Mouse (Mus musculus) embryonic facial prominence, embryonic 11.5 days (tissue): Measurements from ENCODE around the gene Cxcl16. TPM values are rescaled to one million over a fixed set of nuclear protein-coding genes. Genes with fewer than 3 reads are reported as not detected.

Experiments used
- ATAC-seq: fragments of 200-750 bp; cut with Nextera tagmentation; replicated peaks from 2 replicates; pipeline ENCODE4 v1.8.0; 2017; ENCODE audit warnings: low read depth; ENCODE audit not compliant: insufficient number of reproducible peaks, low FRiP score, low TSS enrichment
- DNase-seq: peaks from one replicate; pipeline ENCODE4 v3.0.0-alpha.2; 2015; ENCODE audit warnings: low spot score
- H3K27ac ChIP-seq: fragments of 300-500 bp; sonication (generic); replicated peaks from 2 replicates; pipeline ENCODE4 v1.5.1; 2014; ENCODE audit warnings: mild to moderate bottlenecking, low read depth, low read length, control low read depth
- H3K27me3 ChIP-seq: fragments of 300-500 bp; sonication (generic); 2 replicates; pipeline ENCODE4 v1.6.1; 2014; ENCODE audit warnings: mild to moderate bottlenecking, low read length, moderate library complexity, mixed read lengths; ENCODE audit not compliant: control insufficient read depth, insufficient read depth
- H3K36me3 ChIP-seq: fragments of 300-500 bp; sonication (generic); replicated peaks from 2 replicates; pipeline ENCODE4 v1.6.1; 2014; ENCODE audit warnings: low read depth, mild to moderate bottlenecking, low read length, moderate library complexity, mixed read lengths; ENCODE audit not compliant: control insufficient read depth, insufficient read depth
- H3K4me1 ChIP-seq: fragments of 300-500 bp; sonication (generic); 2 replicates; pipeline ENCODE4 v1.6.1; 2014; ENCODE audit warnings: low read length, mixed read lengths; ENCODE audit not compliant: control insufficient read depth, insufficient read depth
- H3K4me2 ChIP-seq: fragments of 300-500 bp; sonication (generic); 2 replicates; pipeline ENCODE4 v1.6.1; 2014; ENCODE audit warnings: low read depth, mild to moderate bottlenecking, control low read depth, low read length, moderate library complexity
- H3K4me3 ChIP-seq: fragments of 300-500 bp; sonication (generic); 2 replicates; pipeline ENCODE4 v1.5.1; 2014; ENCODE audit warnings: low read depth, low read length, control low read depth
- H3K9ac ChIP-seq: fragments of 300-500 bp; sonication (generic); replicated peaks from 2 replicates; pipeline ENCODE4 v1.6.1; 2014; ENCODE audit warnings: mild to moderate bottlenecking, control low read depth, low read length
- H3K9me3 ChIP-seq: fragments of 300-500 bp; sonication (generic); replicated peaks from 2 replicates; pipeline ENCODE4 v1.6.1; 2016; ENCODE audit warnings: mild to moderate bottlenecking, low read length, inconsistent platforms, mixed read lengths; ENCODE audit not compliant: control insufficient read depth
- WGBS: fragments of 180-500 bp; shearing (Covaris S2); extraction: QIAGEN DNeasy Blood & Tissue Kit; methylation state at CpG from one replicate; pipeline ENCODE4 v1.1.7; 2014; 5-methylcytosine and 5-hydroxymethylcytosine counted together
- polyA plus RNA-seq: library from polyadenylated mRNA; unstranded; fragments of >200 nt; fragmentation: Nextera tagmentation; extraction: Ambion mirVana; gene quantifications from 2 replicates; pipeline ENCODE4 v1.2.1, GENCODE M21; 2014

Gene Cxcl16
- polyA plus RNA-seq, 1 experiment from 2014 or later, result 0.81 TPM

DNA sequence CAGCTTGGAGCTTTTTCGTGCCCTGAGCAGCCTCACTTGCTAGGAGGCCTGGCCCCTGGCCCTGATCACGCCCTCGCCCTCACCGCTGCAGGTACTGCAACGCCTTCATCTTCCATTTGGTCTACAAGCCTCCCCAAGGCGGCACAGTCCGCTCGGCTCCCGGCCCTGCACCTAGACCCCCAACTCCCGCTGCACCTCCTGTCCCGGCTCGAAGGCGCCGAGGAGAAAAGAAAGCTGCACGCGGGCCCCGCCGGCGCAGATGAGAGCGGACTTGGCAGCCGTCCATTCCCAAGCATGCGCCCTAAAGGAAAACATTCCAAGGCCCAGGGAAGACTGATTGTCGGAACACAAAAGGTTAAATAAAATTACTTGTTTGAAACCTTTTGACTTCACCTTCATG lies 6.0 kb upstream of the Cxcl16 start:
- Histone ChIP-seq H3K4me3 (0 out of 2 replicates have a peak overlapping the region, but pooled peaks have one; percentile 17), H3K9ac (peak overlapping the region; percentile 37), H3K27ac (no peak overlapping the region), H3K36me3 (no peaks in the 10 kb centered on the region), H3K9me3 (no peaks in the 10 kb centered on the region), H3K27me3 (peaks cover 13% of the 10 kb centered on the region), H3K4me1 (no peaks in the 10 kb centered on the region; the same call in 1 of the 2 replicates), H3K4me2 (peak overlapping the region; percentile 35)
- ATAC-seq (no peak), DNase-seq (peak; percentile 15)
- 12% methylated on average over 23 of the region's 23 CpGs for WGBS

DNA sequence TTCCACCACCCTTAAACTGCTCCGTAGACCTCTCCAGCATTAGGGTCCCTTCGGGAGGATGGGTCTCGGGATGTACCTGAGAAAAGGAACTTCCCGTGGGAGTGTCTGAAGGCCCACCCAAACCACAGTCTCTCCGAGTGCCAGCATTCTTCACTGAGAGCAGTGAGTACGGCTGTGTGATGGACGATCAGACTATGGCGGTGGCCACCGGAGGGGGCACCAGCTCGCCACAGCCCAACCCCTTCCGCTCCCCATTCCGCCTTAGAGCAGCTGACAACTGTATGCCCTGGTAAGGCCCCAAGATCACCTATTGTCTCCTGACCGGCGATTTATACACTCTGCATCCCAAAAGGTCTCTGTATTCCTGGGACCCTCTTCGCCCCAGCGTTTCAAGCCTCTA lies 5.4 kb upstream of the Cxcl16 start:
- Histone ChIP-seq H3K27ac (no peak overlapping the region), H3K4me1 (no peaks in the 10 kb centered on the region; the same call in 1 of the 2 replicates), H3K4me3 (no peak overlapping the region), H3K9me3 (no peaks in the 10 kb centered on the region), H3K36me3 (no peaks in the 10 kb centered on the region), H3K27me3 (peaks cover 18% of the 10 kb centered on the region), H3K4me2 (peak overlapping the region; percentile 2; the same call in 1 of the 2 replicates), H3K9ac (peak overlapping the region; percentile 2; the same call in 1 of the 2 replicates)
- DNase-seq (peak; percentile 6), ATAC-seq (no peak)
- WGBS, result 22% methylated on average over 16 of the region's 16 CpGs

DNA sequence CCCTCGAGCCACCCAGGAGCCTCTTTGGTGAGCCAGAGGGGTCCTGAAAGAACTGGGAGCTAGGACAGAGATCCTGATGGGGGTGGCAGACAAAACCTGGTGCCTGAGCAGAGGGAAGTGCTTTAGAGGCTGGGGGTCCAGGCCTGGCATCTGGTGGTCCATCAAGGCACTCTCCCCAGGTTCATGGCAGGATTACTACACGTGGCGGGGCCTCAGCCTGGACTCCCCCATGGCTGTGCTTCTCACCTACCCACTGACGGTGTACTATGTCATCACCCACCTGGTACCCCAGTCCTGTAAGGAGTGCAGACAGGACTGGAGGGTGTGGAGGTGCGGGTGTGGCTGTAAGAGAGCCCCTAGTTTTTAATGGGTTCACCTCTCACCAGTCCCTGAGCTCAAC lies 4.2 kb upstream of the Cxcl16 start:
- Histone ChIP-seq H3K27me3 (peaks cover 24% of the 10 kb centered on the region), H3K36me3 (no peaks in the 10 kb centered on the region), H3K4me2 (no peak overlapping the region), H3K4me1 (no peaks in the 10 kb centered on the region; the same call in 1 of the 2 replicates), H3K4me3 (no peak overlapping the region), H3K27ac (no peak overlapping the region), H3K9ac (no peak overlapping the region), H3K9me3 (no peaks in the 10 kb centered on the region)
- 74% methylated on average over 5 of the region's 5 CpGs for WGBS
- DNase-seq, result no peak
- no peak for ATAC-seq

DNA sequence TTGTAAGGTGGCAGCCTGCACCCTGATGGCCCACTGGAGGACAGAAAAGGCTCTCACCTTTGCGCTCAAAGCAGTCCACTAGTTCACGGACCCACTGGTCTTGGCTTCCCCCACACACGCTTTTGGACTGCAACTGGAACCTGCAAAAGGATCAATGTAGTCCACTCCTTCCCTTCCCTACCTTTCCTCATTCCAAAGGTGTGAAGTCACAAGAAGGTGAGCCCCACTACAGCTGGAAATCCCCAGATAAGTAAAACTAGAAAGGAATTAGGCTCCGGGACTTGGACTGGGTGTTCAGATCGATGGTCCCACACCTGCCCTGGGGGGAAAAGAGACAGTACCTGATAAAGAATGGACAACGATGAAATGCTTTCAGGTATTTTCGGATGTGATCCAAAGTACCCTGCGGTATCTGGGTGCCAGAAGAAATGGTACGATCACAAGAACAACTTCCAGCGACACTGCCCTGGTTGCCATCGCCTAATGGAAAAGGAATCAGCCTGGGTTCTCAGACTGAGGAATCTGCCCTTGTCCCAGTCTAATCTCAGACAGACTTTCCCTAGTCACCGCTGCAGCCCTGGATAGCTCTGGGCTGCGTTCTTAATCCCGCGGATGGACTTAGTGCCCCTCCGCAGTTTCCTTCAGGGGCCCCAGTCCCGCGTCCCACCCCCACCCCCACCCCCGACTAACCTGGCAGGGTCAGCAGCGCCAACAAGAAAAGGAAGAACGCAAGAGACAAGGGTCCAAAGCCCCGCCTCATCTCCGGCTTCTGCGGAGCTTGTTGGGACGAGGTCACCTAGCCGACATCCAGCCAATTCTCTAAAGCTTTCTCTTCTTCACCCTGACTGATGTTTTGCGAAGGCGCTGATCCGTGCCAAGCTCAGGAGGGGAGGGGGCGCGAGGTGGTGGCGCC lies 840 bp downstream of the Cxcl16 start, which contains the start of gene Zmynd15:
Gene Zmynd15, plus strand, starts transcription at position 746 of the 913 bp plus-strand sequence.
- H3K27ac ChIP-seq, result no peak within 1 kb of the TSS
- peaks cover 18% of the 10 kb centered on the region for H3K27me3 ChIP-seq
- no peaks in the 10 kb centered on the region for H3K9me3 ChIP-seq
- H3K4me2 ChIP-seq, result peak within 1 kb of the TSS; percentile 84
- H3K4me3 ChIP-seq, result peak within 1 kb of the TSS; percentile 48
- H3K36me3 ChIP-seq, result no peaks in the 10 kb centered on the region
- 24% methylated on average over 27 of the region's 32 CpGs for WGBS
- no peaks in the 10 kb centered on the region for H3K4me1 ChIP-seq
- peak within 1 kb of the TSS; percentile 63 for H3K9ac ChIP-seq
- peak; percentile 17 for DNase-seq
- ATAC-seq, result no peak

DNA sequence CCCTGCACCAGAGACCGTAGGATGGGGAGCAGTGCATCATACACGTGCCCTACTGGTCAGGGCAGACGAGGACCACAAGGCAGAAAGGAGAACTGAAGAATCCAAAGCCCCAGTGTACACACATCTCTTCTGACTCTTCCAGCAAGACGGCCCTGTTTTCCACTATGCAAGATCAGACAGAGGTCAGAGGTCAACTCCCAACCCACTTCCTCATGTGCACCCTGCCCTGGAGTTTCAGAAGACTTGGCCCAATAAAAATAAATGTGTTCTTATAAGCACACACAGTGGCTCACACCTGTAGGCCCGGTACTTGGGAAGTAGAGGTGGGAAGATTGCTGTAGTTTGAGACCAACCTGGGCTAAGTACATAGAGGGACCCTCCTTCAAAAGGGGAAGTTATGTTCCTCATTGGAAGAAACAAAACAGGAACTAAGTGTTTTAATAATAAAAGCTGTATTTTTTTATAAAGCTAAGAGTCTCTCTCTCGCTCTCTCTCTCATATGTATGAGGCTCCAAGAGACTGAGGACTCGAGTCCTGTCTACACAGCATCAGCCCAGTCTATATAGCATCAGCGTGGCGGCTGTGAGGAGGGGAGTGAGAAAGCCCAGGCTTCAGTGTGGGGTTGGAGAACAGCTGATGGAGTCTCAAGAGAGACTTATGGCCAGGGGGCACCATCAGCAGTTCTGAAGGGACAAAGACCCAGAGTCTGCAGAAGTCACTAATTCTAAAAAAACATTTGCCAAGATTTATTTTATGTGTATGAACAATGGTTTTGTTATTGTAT lies 6.3 kb downstream of the Cxcl16 start:
- H3K4me3 ChIP-seq, result no peak overlapping the region
- no peaks in the 10 kb centered on the region for H3K9me3 ChIP-seq
- H3K9ac ChIP-seq, result no peak overlapping the region
- H3K36me3 ChIP-seq, result no peaks in the 10 kb centered on the region
- H3K4me2 ChIP-seq, result no peak overlapping the region
- peaks cover under 1% of the 10 kb centered on the region for H3K27me3 ChIP-seq
- H3K4me1 ChIP-seq, result no peaks in the 10 kb centered on the region
- H3K27ac ChIP-seq, result no peak overlapping the region
- no peak; the same call in 1 of the 2 replicates for ATAC-seq
- no peak for DNase-seq
- 85% methylated on average over 9 of the region's 9 CpGs for WGBS

DNA sequence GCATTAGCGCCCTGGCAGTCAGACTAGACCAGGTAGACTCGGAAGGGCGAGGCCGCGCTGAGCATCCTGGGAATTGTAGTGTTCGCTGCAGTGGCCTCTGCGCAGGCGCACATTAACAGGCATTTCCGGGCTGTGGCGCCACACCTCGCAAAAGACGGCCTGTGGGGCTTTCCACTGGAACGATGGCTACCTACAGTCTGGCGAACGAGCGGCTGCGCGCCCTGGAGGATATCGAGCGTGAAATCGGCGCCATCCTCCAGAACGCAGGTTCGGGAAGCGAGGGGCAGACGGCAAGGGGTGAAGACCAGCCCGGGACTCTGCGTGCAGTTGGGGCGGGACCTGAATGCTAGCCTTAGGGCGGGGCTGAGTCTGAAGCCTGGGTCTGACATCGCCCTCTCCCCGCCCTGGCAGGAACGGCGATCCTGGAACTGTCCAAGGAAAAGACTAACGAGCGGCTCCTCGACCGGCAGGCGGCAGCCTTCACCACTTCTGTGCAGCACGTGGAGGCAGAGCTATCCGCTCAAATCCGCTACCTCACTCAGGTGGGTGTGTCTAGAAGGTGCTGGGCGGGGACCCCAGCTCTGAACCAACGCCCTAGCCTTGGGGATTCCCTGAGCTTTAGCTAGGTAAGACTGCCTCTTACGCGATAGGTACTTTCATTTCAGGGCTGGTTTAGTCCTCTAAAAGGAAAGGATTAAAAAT lies 7.8 kb downstream of the Cxcl16 start, which contains the start of gene Med11:
Gene Med11, plus strand, starts transcription at position 123 of the 702 bp plus-strand sequence.
- Histone ChIP-seq H3K36me3 (no peaks in the 10 kb centered on the region), H3K4me1 (no peaks in the 10 kb centered on the region), H3K4me2 (peak within 1 kb of the TSS; percentile 59), H3K9me3 (no peaks in the 10 kb centered on the region), H3K9ac (peak within 1 kb of the TSS; percentile 72), H3K27me3 (no peaks in the 10 kb centered on the region), H3K4me3 (peak within 1 kb of the TSS; percentile 64), H3K27ac (peak within 1 kb of the TSS; percentile 89)
- ATAC-seq, result peak; percentile 97
- WGBS, result under 1% methylated on average over 46 of the region's 46 CpGs
- peak; percentile 97 for DNase-seq

DNA sequence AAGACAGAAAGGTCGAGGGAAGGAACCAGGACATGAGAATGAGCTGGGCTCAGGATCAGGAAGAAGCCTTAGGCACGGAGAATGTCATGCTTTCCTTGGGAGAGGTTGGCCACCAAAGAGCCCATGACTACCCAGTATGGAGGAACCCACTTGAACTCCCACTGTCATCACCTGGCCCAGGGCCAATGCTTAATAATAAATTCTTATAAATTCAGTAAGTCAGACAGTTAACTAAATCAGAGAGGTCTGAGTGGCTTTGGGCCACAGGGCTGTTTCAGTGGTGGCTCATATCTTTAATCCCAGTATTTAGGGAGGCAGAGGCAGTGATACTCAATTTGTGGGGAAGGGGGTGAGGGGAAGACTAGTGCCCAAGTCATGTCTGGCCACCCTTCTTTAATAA lies 8.9 kb downstream of the Cxcl16 start:
- Histone ChIP-seq H3K36me3 (no peaks in the 10 kb centered on the region), H3K4me3 (no peak overlapping the region), H3K9me3 (no peaks in the 10 kb centered on the region), H3K4me2 (no peak overlapping the region), H3K9ac (no peak overlapping the region), H3K4me1 (no peaks in the 10 kb centered on the region), H3K27me3 (no peaks in the 10 kb centered on the region), H3K27ac (no peak overlapping the region)
- ATAC-seq (no peak), DNase-seq (no peak)
- 82% methylated on average over 2 of the region's 2 CpGs for WGBS
